Mouse (Mus musculus) embryonic fibroblast, embryonic 13.5 days (primary cell): ENCODE measurements at regions not wholly inside any gene's neighbourhood (a gene's known extent, or its start where the extent isn't known, plus 50 kb on each side); places are given as distances from the start of the nearest gene placed in this dataset.

Experiments used
- CTCF ChIP-seq: IDR thresholded peaks from 2 replicates; pipeline ENCODE4 v1.5.1; 2011; ENCODE audit warnings: mild to moderate bottlenecking, control low read depth, low read length, moderate library complexity, borderline replicate concordance; ENCODE audit not compliant: insufficient read depth
- POLR2A ChIP-seq: IDR thresholded peaks from 2 replicates; pipeline ENCODE4 v1.6.1; 2011; ENCODE audit warnings: low read depth, mild to moderate bottlenecking, control low read depth, low read length, moderate library complexity

GRCm38 (mm10) chr1:41431127-41431690 lies 625.8 kb downstream of the Tmem182 start:
- TF ChIP-seq CTCF (no peak), POLR2A (no peak)
